Mouse (Mus musculus) neural tube, embryonic 13.5 days (tissue): ENCODE data around the gene Grb2. TPM values are rescaled to one million over a fixed set of nuclear protein-coding genes. Genes with fewer than 3 reads are reported as not detected.
A peak's percentile ranks its signal among the peaks of the same experiment; 100 is the strongest.

ENCODE experiments used
- ATAC-seq: fragments of 200-750 bp; cut with Nextera tagmentation; 2 replicates; pipeline ENCODE4 v1.8.0; 2017; ENCODE audit warnings: low read depth, mild to moderate bottlenecking, moderate TSS enrichment, moderate library complexity
- H3K27ac ChIP-seq: fragments of 300-500 bp; sonication (generic); replicated peaks from 2 replicates; pipeline ENCODE4 v1.5.1; 2015; ENCODE audit warnings: moderate library complexity, mild to moderate bottlenecking, inconsistent platforms
- H3K27me3 ChIP-seq: fragments of 300-500 bp; sonication (generic); 2 replicates; pipeline ENCODE4 v1.6.1; 2015; ENCODE audit warnings: mild to moderate bottlenecking, inconsistent platforms
- H3K36me3 ChIP-seq: fragments of 300-500 bp; sonication (generic); 2 replicates; pipeline ENCODE4 v1.6.1; 2015; ENCODE audit warnings: mild to moderate bottlenecking, inconsistent platforms
- H3K4me1 ChIP-seq: fragments of 300-500 bp; sonication (generic); replicated peaks from 2 replicates; pipeline ENCODE4 v1.6.1; 2015; ENCODE audit warnings: inconsistent platforms
- H3K4me2 ChIP-seq: fragments of 300-500 bp; sonication (generic); 2 replicates; pipeline ENCODE4 v1.6.1; 2015; ENCODE audit warnings: inconsistent platforms, mild to moderate bottlenecking, moderate library complexity
- H3K4me3 ChIP-seq: fragments of 300-500 bp; sonication (generic); 2 replicates; pipeline ENCODE4 v1.5.1; 2015; ENCODE audit warnings: mild to moderate bottlenecking, inconsistent platforms
- H3K9ac ChIP-seq: fragments of 300-500 bp; sonication (generic); 2 replicates; pipeline ENCODE4 v1.6.1; 2015; ENCODE audit warnings: moderate library complexity, mild to moderate bottlenecking, inconsistent platforms
- H3K9me3 ChIP-seq: fragments of 300-500 bp; sonication (generic); 2 replicates; pipeline ENCODE4 v1.6.1; 2016; ENCODE audit warnings: inconsistent platforms
- WGBS: fragments of 180-500 bp; shearing (Covaris S2); methylation state at CpG from one replicate; pipeline ENCODE4 v1.1.7; 2015; 5-methylcytosine and 5-hydroxymethylcytosine counted together
- polyA plus RNA-seq: library from polyadenylated mRNA; unstranded; fragments of >200 nt; fragmentation: Nextera tagmentation; extraction: Ambion mirVana; gene quantifications from 2 replicates; pipeline ENCODE4 v1.2.1, GENCODE M21; 2015

The Grb2 gene
- polyA plus RNA-seq, 1 experiment from 2014 or later = 189 TPM

- Histone ChIP-seq H3K27me3 (no peaks in the 10 kb centered on the region), H3K9me3 (no peaks in the 10 kb centered on the region), H3K9ac (no peak overlapping the region), H3K4me2 (no peak overlapping the region), H3K4me3 (no peak overlapping the region), H3K36me3 (no peaks in the 10 kb centered on the region), H3K27ac (no peak overlapping the region), H3K4me1 (peaks cover 22% of the 10 kb centered on the region)
- WGBS = 90% methylated on average over 13 of the region's 13 CpGs
- no peak for ATAC-seq
Measured at GRCm38 (mm10) chr11:115629734-115630531, 78.5 kb downstream of the Grb2 start.

DNA sequence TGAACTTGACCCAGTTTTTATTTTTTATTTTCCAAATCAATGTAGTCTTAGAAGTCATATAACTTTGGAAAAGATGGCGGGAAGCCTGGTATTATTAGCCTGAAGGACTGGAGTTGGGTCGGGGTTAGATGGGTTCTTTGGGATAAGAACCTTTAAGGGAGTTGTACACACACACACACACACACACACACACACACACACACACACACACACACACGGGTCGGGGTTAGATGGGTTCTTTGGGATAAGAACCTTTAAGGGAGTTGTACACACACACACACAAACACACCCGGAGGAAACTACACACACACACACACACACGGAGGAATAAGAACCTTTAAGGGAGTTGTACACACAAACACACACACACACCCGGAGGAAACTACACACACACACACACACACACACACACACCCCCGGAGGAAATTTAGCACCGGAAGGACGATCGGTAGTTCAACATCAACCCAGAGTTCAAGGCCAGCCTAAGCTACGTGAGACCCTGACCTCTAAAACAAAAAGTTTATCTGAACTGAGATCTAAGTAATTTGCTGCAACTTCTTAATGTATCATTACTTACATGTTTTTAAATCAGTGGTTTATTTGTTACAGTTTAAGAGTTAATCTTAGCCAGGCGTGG is 79.8 kb downstream of the Grb2 start:
- Histone ChIP-seq H3K9ac (peak overlapping the region; percentile 31; the same call in 1 of the 2 replicates), H3K36me3 (peaks cover 2% of the 10 kb centered on the region; the same call in 1 of the 2 replicates), H3K27ac (no peak overlapping the region), H3K4me2 (peak overlapping the region; percentile 51), H3K9me3 (no peaks in the 10 kb centered on the region), H3K27me3 (no peaks in the 10 kb centered on the region), H3K4me1 (peaks cover 22% of the 10 kb centered on the region), H3K4me3 (peak overlapping the region; percentile 71)
- WGBS = 55% methylated on average over 13 of the region's 13 CpGs
- ATAC-seq = peak; percentile 26

DNA sequence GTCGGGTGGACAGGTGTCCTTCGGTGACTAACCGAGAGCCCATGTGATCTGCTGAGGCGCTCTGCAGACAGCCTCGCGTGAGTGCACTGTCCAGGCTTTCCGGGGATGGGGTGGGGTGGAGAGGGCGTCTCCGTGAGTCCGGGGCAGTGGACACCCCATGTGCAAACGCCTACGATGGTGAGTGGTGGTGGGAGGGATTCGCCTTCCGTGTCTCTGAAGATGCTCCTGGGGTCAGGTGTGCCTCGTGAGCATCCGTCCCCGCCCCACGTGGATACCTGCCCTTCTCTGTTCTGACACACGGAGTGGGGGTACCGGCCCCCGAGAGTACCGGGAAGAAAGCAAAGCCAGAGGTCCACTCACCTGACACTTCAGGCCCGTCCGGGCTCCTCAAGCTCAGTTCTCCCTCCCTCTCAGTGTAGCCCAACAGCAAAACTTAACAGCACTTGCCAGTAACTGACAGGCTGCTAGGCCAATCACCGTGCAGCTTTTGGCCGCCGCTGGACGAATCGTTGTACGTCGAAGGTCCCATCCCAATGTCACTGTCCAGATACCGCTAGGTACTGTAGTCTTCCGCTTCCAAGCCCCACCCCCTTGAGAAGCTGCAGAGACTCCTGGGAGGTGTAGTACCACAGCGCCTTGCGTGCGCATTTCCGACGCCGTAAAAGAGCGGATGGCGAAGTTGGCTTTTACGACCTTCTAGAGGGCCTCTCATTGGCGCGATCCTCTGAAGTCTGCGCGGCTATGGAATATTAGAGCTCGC is 80.5 kb downstream of the Grb2 start, which contains the start of gene Slc25a19:
Slc25a19 (minus strand) TSS at position 591 of the 760 bp plus-strand sequence.
- peak within 1 kb of the TSS; percentile 71 for H3K4me3 ChIP-seq
- peak; percentile 100 for ATAC-seq
- H3K36me3 ChIP-seq = peaks cover 8% of the 10 kb centered on the region
- peak within 1 kb of the TSS; percentile 30; the same call in 1 of the 2 replicates for H3K27ac ChIP-seq
- H3K27me3 ChIP-seq = no peaks in the 10 kb centered on the region
- H3K9ac ChIP-seq = peak within 1 kb of the TSS; percentile 81
- under 1% methylated on average over 47 of the region's 47 CpGs for WGBS
- H3K4me1 ChIP-seq = peaks cover 22% of the 10 kb centered on the region
- H3K9me3 ChIP-seq = no peaks in the 10 kb centered on the region
- peak within 1 kb of the TSS; percentile 90 for H3K4me2 ChIP-seq

- Histone ChIP-seq H3K4me1 (peaks cover 22% of the 10 kb centered on the region), H3K9me3 (no peaks in the 10 kb centered on the region), H3K27me3 (no peaks in the 10 kb centered on the region), H3K36me3 (peaks cover 17% of the 10 kb centered on the region), H3K4me2 (peak overlapping the region; percentile 90), H3K4me3 (peak overlapping the region; percentile 71), H3K27ac (no peak overlapping the region), H3K9ac (peak overlapping the region; percentile 81)
- WGBS = 57% methylated on average over 11 of the region's 11 CpGs
- no peak for ATAC-seq
Measured at GRCm38 (mm10) chr11:115626824-115627616, 81.4 kb downstream of the Grb2 start.

GRCm38 (mm10) chr11:115625877-115626276 is 82.5 kb downstream of the Grb2 start:
- no peak overlapping the region for H3K9ac ChIP-seq
- no peaks in the 10 kb centered on the region for H3K27me3 ChIP-seq
- H3K4me2 ChIP-seq = no peak overlapping the region
- peaks cover 27% of the 10 kb centered on the region for H3K36me3 ChIP-seq
- H3K4me1 ChIP-seq = peaks cover 22% of the 10 kb centered on the region
- no peak for ATAC-seq
- H3K9me3 ChIP-seq = no peaks in the 10 kb centered on the region
- H3K4me3 ChIP-seq = no peak overlapping the region
- 85% methylated on average over 9 of the region's 9 CpGs for WGBS
- no peak overlapping the region for H3K27ac ChIP-seq

DNA sequence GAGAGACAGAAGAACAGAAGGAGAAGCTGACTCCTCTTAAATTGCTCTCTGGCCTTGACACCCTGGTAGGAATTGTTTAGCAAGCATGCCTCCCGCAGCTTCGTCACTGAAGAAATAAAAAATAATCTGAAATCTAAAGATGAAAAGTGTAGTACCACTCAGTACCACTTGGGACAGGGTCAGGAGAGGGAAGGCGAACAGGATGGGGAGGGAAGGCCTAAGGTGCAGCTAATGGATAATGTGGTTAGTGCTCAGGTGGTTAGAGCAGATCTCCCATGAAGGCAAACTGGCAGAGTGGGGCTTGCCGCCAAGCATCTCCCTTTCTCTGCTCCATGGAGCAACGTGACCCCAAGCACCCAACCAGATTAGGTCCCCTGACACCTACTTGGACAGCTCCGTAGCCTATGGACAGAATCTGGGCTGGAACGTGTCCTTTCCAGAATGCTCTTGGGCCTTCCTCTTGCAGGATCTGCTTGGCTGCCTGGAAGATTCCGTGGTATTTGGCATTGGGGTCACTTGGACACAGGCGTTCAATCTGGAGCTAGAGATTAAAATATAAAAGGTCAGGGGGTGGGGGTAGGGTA is 84.8 kb downstream of the Grb2 start:
- Histone ChIP-seq H3K4me1 (peaks cover 19% of the 10 kb centered on the region), H3K36me3 (peaks cover 48% of the 10 kb centered on the region), H3K27ac (no peak overlapping the region), H3K27me3 (no peaks in the 10 kb centered on the region), H3K4me3 (no peak overlapping the region), H3K9ac (no peak overlapping the region), H3K9me3 (no peaks in the 10 kb centered on the region), H3K4me2 (no peak overlapping the region)
- ATAC-seq = no peak
- 80% methylated on average over 9 of the region's 9 CpGs for WGBS

DNA sequence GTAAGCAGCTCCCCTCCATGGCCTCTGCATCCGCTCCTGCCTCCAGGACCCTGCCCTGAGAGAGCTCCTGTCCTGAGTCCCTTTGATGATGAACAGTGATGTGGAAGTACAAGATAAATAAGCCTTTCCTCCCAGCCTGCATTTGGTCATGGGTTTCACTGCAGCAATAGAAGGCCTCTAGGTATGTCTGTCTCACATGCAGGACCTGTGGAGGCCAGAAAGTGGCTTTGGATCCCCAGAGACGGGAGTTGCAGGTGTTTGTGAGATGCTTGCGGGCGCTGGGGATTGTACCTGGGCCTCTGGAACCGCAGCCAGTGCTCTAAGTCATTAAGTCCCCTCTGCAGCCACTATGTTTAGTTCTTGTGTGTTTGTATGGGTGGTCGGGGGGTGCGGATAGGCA is 88.4 kb downstream of the Grb2 start:
- peaks cover 78% of the 10 kb centered on the region for H3K36me3 ChIP-seq
- H3K9me3 ChIP-seq = no peaks in the 10 kb centered on the region
- no peak overlapping the region for H3K27ac ChIP-seq
- no peaks in the 10 kb centered on the region for H3K4me1 ChIP-seq
- H3K9ac ChIP-seq = no peak overlapping the region
- WGBS = 92% methylated on average over 7 of the region's 7 CpGs
- H3K4me2 ChIP-seq = no peak overlapping the region
- no peak for ATAC-seq
- no peak overlapping the region for H3K4me3 ChIP-seq
- H3K27me3 ChIP-seq = no peaks in the 10 kb centered on the region

DNA sequence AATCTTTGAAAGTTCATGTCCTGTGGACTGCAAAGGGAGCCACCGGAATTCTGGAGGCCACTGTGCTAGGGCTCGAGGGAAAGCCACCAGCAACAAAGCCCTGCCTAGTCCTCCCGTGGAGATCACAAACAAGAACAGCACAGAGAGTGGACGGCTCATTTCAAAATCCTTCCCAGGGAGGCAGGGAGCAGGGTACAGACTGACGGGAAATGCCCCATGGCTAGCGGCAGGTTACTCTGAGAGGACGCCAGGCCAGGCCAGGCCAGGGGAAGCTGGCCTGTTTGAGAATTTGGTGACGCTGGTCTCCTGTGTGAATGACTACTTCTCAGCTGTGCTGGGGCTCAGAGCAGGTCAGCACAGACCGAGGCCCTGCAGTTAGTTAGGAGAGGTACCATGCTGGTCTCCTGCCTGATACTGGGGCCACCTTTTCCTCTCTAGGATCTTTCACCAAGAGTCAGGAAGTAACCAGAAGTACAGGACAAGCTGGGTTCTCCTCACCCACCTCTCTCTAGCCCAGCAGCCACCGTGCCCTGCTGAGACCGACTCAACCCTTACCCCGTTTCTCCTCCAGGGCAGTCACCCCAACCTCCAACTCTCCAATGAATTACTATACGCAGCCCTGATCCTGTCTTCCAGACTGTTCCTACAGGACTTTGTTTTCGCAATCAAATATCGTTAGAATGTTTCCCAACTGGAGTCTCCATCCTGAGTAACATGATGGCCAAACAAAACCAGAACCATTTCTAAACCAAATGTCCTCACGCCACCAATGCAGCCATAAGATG is 89.5 kb downstream of the Grb2 start:
- Histone ChIP-seq H3K27me3 (peaks cover 3% of the 10 kb centered on the region; the same call in 1 of the 2 replicates), H3K9me3 (no peaks in the 10 kb centered on the region), H3K27ac (no peak overlapping the region), H3K4me1 (no peaks in the 10 kb centered on the region), H3K36me3 (peaks cover 84% of the 10 kb centered on the region), H3K4me2 (no peak overlapping the region), H3K9ac (no peak overlapping the region), H3K4me3 (no peak overlapping the region)
- no peak for ATAC-seq
- 91% methylated on average over 16 of the region's 16 CpGs for WGBS

DNA sequence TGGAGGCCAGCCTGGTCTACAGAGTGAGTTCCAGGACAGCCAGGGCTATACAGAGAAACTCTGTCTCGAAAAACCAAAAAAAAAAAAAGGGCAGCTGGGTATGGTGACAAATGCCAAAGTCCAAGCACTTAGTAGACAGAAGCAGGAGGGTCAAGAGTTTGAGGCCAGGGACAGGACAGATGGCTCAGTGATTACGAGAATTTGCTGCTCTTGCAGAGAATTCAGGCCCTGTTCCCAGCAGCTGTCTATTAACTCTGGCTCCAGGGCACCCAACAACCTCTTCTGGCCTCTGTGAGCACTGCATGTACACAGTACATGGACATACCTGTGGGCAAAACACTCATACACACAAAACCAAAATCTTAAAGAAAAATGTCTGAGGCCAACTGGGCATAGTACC is 90.4 kb downstream of the Grb2 start:
- peaks cover 5% of the 10 kb centered on the region; the same call in 1 of the 2 replicates for H3K27me3 ChIP-seq
- H3K4me3 ChIP-seq = no peak overlapping the region
- H3K4me2 ChIP-seq = no peak overlapping the region
- H3K9ac ChIP-seq = no peak overlapping the region
- no peak for ATAC-seq
- no peak overlapping the region for H3K27ac ChIP-seq
- 87% methylated on average over 2 of the region's 2 CpGs for WGBS
- H3K36me3 ChIP-seq = peaks cover 77% of the 10 kb centered on the region
- H3K9me3 ChIP-seq = no peaks in the 10 kb centered on the region
- peaks cover 9% of the 10 kb centered on the region for H3K4me1 ChIP-seq

DNA sequence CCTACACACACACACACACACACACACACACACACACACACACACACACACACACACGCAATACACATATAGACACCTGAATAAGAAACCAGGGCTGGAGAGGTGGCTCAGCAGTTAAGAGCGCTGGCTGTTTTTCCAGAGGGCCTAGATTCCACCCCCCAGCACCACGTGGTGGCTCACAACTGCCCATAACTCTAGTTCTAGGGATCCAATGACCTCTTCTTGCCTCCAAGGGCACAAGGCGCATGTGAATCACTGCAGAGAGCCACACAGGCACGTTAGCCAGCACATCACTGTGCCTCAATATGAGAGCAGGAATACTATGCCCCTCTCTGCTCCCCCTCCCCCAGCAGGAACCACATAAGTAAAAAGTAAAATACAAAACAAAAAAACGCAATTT is 91.5 kb downstream of the Grb2 start:
- no peaks in the 10 kb centered on the region for H3K9me3 ChIP-seq
- peaks cover 17% of the 10 kb centered on the region for H3K4me1 ChIP-seq
- no peak overlapping the region for H3K4me3 ChIP-seq
- H3K36me3 ChIP-seq = peaks cover 66% of the 10 kb centered on the region
- H3K4me2 ChIP-seq = no peak overlapping the region
- no peak overlapping the region for H3K9ac ChIP-seq
- 85% methylated on average over 6 of the region's 6 CpGs for WGBS
- H3K27me3 ChIP-seq = peaks cover 5% of the 10 kb centered on the region; the same call in 1 of the 2 replicates
- ATAC-seq = no peak
- H3K27ac ChIP-seq = no peak overlapping the region
